Mouse (Mus musculus): ENCODE measurements at regions not wholly inside any gene's neighbourhood (a gene's known extent, or its start where the extent isn't known, plus 50 kb on each side); places are given as distances from the start of the nearest gene placed in this dataset.

DNA sequence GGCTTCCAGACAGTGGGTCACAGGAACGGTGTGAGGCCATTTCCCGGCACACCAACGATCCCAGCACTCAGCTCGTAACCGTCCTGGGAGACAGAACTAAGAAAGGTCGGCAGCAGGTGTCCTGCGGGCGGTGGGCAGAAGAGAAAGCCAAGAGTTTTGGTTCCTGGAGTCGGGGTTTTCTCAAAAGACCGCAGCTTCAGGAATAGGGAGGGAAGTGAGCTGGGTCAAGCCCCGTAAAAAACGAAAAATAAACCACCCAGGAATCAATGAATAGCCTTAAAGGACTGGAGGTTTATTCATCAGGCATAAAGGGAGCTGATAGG is 145.5 kb downstream of the Cd24a start:
- no peak for TF ChIP-seq CTCF (conservative IDR thresholded peaks at IDR 0.05; ENCODE audit: low read length)
- TF ChIP-seq NANOG (IDR thresholded peaks at IDR 0.05; ENCODE audit: borderline replicate concordance, low read length): no peak
- TF ChIP-seq POU5F1 (IDR thresholded peaks at IDR 0.05; ENCODE audit: borderline replicate concordance, low read length): no peak

Data from E14TG2a.4 (cell line).